Mouse (Mus musculus) CD4-positive, CD25-positive, alpha-beta regulatory T cell, adult 2 months (primary cell): ENCODE results near the gene Mesp2.

Experiments used
- DNase-seq: peaks from one replicate; pipeline ENCODE4 v3.0.0-alpha.2; 2012; ENCODE audit warnings: low read depth, low spot score

The Mesp2 gene

GRCm38 (mm10) chr7:79803887-79804286 is 6.6 kb upstream of the Mesp2 start:
- no peak for DNase-seq

GRCm38 (mm10) chr7:79808561-79808960 is 2.0 kb upstream of the Mesp2 start:
- DNase-seq: no peak

- DNase-seq: no peak
Measured at GRCm38 (mm10) chr7:79813409-79813808, 2.9 kb downstream of the Mesp2 start.

GRCm38 (mm10) chr7:79818321-79818720 is 7.8 kb downstream of the Mesp2 start:
- DNase-seq: no peak

- DNase-seq: no peak
Measured at GRCm38 (mm10) chr7:79819515-79819914, 9.0 kb downstream of the Mesp2 start.

- no peak for DNase-seq
Measured at GRCm38 (mm10) chr7:79819996-79820395, 9.5 kb downstream of the Mesp2 start.

GRCm38 (mm10) chr7:79822092-79822695 is 11.7 kb downstream of the Mesp2 start:
- DNase-seq: no peak

- no peak for DNase-seq
Measured at GRCm38 (mm10) chr7:79828341-79828740, 17.8 kb downstream of the Mesp2 start.

- DNase-seq: no peak
Measured at GRCm38 (mm10) chr7:79831145-79831544, 20.6 kb downstream of the Mesp2 start.

GRCm38 (mm10) chr7:79831585-79831984 is 21.1 kb downstream of the Mesp2 start:
- no peak for DNase-seq

GRCm38 (mm10) chr7:79832980-79833379 is 22.5 kb downstream of the Mesp2 start:
- no peak for DNase-seq

- DNase-seq: no peak
Measured at GRCm38 (mm10) chr7:79835196-79835595, 24.7 kb downstream of the Mesp2 start.

- DNase-seq: no peak
Measured at GRCm38 (mm10) chr7:79837247-79837646, 26.7 kb downstream of the Mesp2 start.

- no peak for DNase-seq
Measured at GRCm38 (mm10) chr7:79842163-79842562, 31.6 kb downstream of the Mesp2 start.

GRCm38 (mm10) chr7:79844090-79844802 is 33.7 kb downstream of the Mesp2 start:
- no peak for DNase-seq

- no peak for DNase-seq
Measured at GRCm38 (mm10) chr7:79846342-79846741, 35.8 kb downstream of the Mesp2 start.

- DNase-seq: no peak
Measured at GRCm38 (mm10) chr7:79847456-79848451, 37.2 kb downstream of the Mesp2 start.

GRCm38 (mm10) chr7:79856305-79856704 is 45.8 kb downstream of the Mesp2 start:
- DNase-seq: no peak

GRCm38 (mm10) chr7:79858202-79858934 is 47.8 kb downstream of the Mesp2 start:
- DNase-seq: peak; percentile 28

GRCm38 (mm10) chr7:79858956-79859630 is 48.6 kb downstream of the Mesp2 start:
- DNase-seq: no peak

GRCm38 (mm10) chr7:79860811-79861210 is 50.3 kb downstream of the Mesp2 start, which contains the start of gene Anpep:
Anpep (minus strand) TSS chr7:79861059.
- no peak for DNase-seq
